Mouse (Mus musculus) CH12.LX (cell line): ENCODE results near the gene Cfap70. TPM values are rescaled to one million over a fixed set of nuclear protein-coding genes. Genes with fewer than 3 reads are reported as not detected.
A peak's percentile ranks its signal among the peaks of the same experiment; 100 is the strongest.

Experiments
- DNase-seq: peaks from one replicate; pipeline ENCODE4 v3.0.0-alpha.2; 2013; ENCODE audit errors: extremely low read depth
- H3K27ac ChIP-seq: 2 replicates; pipeline ENCODE4 v1.5.1; 2012; ENCODE audit warnings: low read depth, mild to moderate bottlenecking, control low read depth, moderate library complexity; ENCODE audit not compliant: insufficient read depth
- H3K27me3 ChIP-seq: replicated peaks from 2 replicates; pipeline ENCODE3; 2012; ENCODE audit warnings: inconsistent platforms
- H3K36me3 ChIP-seq, 2 experiments: replicated peaks in 1 of 2; 2 replicates each; pipeline versions ENCODE3 to v1.6.1; 2012; ENCODE audit warnings: inconsistent platforms in 1 of 2, low read length in 1 of 2, mild to moderate bottlenecking in 1 of 2, mixed read lengths in 1 of 2, moderate library complexity in 1 of 2; ENCODE audit not compliant: control insufficient read depth in 1 of 2, insufficient read depth in 1 of 2
- H3K4me1 ChIP-seq, 2 experiments: 2 replicates each; pipeline ENCODE4 v1.6.1; 2012; ENCODE audit warnings: inconsistent platforms in 1 of 2, moderate library complexity in 1 of 2; ENCODE audit not compliant: insufficient read depth in 2 of 2, control insufficient read depth in 1 of 2
- H3K4me2 ChIP-seq: 2 replicates; pipeline ENCODE4 v1.6.1; 2012; ENCODE audit warnings: low read depth, mild to moderate bottlenecking, control low read depth; ENCODE audit not compliant: poor library complexity, insufficient read depth, severe bottlenecking
- H3K4me3 ChIP-seq, 3 experiments: fragments of 150-350 bp in 1 of 3; sonication (generic) in 1 of 3; replicated peaks in 1 of 3; 2 replicates each; pipeline versions ENCODE3 to v1.5.1; 2011 to 2012; ENCODE audit warnings: low read depth in 2 of 3, low read length in 2 of 3, mild to moderate bottlenecking in 2 of 3, moderate library complexity in 2 of 3, control low read depth in 1 of 3, improper control_type of control experiment in 1 of 3, inconsistent platforms in 1 of 3, mixed read lengths in 1 of 3; ENCODE audit not compliant: poor library complexity in 1 of 3
- H3K79me2 ChIP-seq: replicated peaks from 2 replicates; pipeline ENCODE4 v1.6.1; 2012; ENCODE audit warnings: mild to moderate bottlenecking, moderate library complexity; ENCODE audit not compliant: control insufficient read depth, poor library complexity, insufficient read depth, severe bottlenecking; ENCODE audit errors: extremely low read depth
- H3K9ac ChIP-seq: 2 replicates; pipeline ENCODE4 v1.6.1; 2012; ENCODE audit warnings: low read depth, mild to moderate bottlenecking, control low read depth, moderate library complexity; ENCODE audit not compliant: insufficient read depth
- H3K9me3 ChIP-seq: replicated peaks from 2 replicates; pipeline ENCODE3; 2012; ENCODE audit warnings: low read length, inconsistent platforms, mixed read lengths
- CHD1 ChIP-seq: IDR thresholded peaks from 2 replicates; pipeline ENCODE4 v1.6.1; 2012; ENCODE audit warnings: low read depth, low read length, improper control_type of control experiment, inconsistent platforms
- CHD2 ChIP-seq: IDR thresholded peaks from 2 replicates; pipeline ENCODE4 v1.6.1; 2011; ENCODE audit warnings: low read length, improper control_type of control experiment
- ELF1 ChIP-seq: IDR thresholded peaks from 2 replicates; pipeline ENCODE4 v1.6.1; 2014; ENCODE audit warnings: low read depth, mild to moderate bottlenecking, inconsistent platforms, low read length, improper control_type of control experiment
- GABPA ChIP-seq: IDR thresholded peaks from 2 replicates; pipeline ENCODE4 v1.6.1; 2012; ENCODE audit warnings: low read depth, low read length, improper control_type of control experiment, inconsistent platforms; ENCODE audit not compliant: insufficient replicate concordance
- HCFC1 ChIP-seq: IDR thresholded peaks from 2 replicates; pipeline ENCODE4 v1.6.1; 2012; ENCODE audit warnings: low read depth, mild to moderate bottlenecking, inconsistent platforms, low read length, improper control_type of control experiment
- JUND ChIP-seq: conservative IDR thresholded peaks from 2 replicates; pipeline ENCODE4 v1.6.1; 2011; ENCODE audit warnings: low read depth, low read length, improper control_type of control experiment
- KAT2A ChIP-seq: IDR thresholded peaks from 2 replicates; pipeline ENCODE4 v1.6.1; 2012; ENCODE audit warnings: low read length, improper control_type of control experiment, inconsistent platforms; ENCODE audit not compliant: insufficient replicate concordance
- MAX ChIP-seq: IDR thresholded peaks from 2 replicates; pipeline ENCODE4 v1.6.1; 2011; ENCODE audit warnings: low read length, improper control_type of control experiment
- MEF2A ChIP-seq: IDR thresholded peaks from 2 replicates; pipeline ENCODE4 v1.6.1; 2014; ENCODE audit warnings: low read depth, mild to moderate bottlenecking, inconsistent platforms, low read length, improper control_type of control experiment, borderline replicate concordance
- NRF1 ChIP-seq: IDR thresholded peaks from 2 replicates; pipeline ENCODE4 v1.6.1; 2014; ENCODE audit warnings: low read depth, mild to moderate bottlenecking, inconsistent platforms, low read length, improper control_type of control experiment, moderate library complexity
- PAX5 ChIP-seq: IDR thresholded peaks from 2 replicates; pipeline ENCODE4 v1.6.1; 2012; ENCODE audit warnings: low read length, inconsistent platforms, mixed read lengths
- POLR2A ChIP-seq: IDR thresholded peaks from 2 replicates; pipeline ENCODE4 v1.6.1; 2011; ENCODE audit warnings: low read depth, mild to moderate bottlenecking, improper control_type of control experiment, low read length
- RAD21 ChIP-seq: IDR thresholded peaks from 2 replicates; pipeline ENCODE4 v1.6.1; 2011; ENCODE audit warnings: low read depth, mild to moderate bottlenecking, low read length, improper control_type of control experiment, moderate library complexity
- RCOR1 ChIP-seq: conservative IDR thresholded peaks from 2 replicates; pipeline ENCODE4 v1.6.1; 2012; ENCODE audit warnings: low read depth, mild to moderate bottlenecking, inconsistent platforms, low read length, improper control_type of control experiment
- SIN3A ChIP-seq: IDR thresholded peaks from 2 replicates; pipeline ENCODE4 v1.6.1; 2012; ENCODE audit warnings: low read length, improper control_type of control experiment, inconsistent platforms
- SMC3 ChIP-seq: IDR thresholded peaks from 2 replicates; pipeline ENCODE4 v1.6.1; 2011; ENCODE audit warnings: low read depth, low read length, improper control_type of control experiment
- TCF12 ChIP-seq: IDR thresholded peaks from 2 replicates; pipeline ENCODE4 v1.6.1; 2014; ENCODE audit warnings: low read depth, mild to moderate bottlenecking, inconsistent platforms, low read length, improper control_type of control experiment
- UBTF ChIP-seq: IDR thresholded peaks from 2 replicates; pipeline ENCODE4 v1.6.1; 2012; ENCODE audit warnings: low read depth, mild to moderate bottlenecking, inconsistent platforms, low read length, improper control_type of control experiment, moderate library complexity
- USF2 ChIP-seq: conservative IDR thresholded peaks from 2 replicates; pipeline ENCODE4 v1.6.1; 2011; ENCODE audit warnings: low read depth, low read length, improper control_type of control experiment
- dilution Hi-C: fragments of 300-500 bp; cut with MboI; formaldehyde crosslinking; loops from 2 replicates; pipeline ENCODE4 v1.14.3; 2020; ENCODE audit warnings: low sequenced_read_pairs; ENCODE audit not compliant: extremely low pct_unique_long_range_greater_than_20kb, extremely low pct_ligation_motif_present
- in situ Hi-C: fragments of 300-500 bp; cut with MboI; formaldehyde crosslinking; loops from 3 replicates; pipeline ENCODE4 v1.14.3; 2019; ENCODE audit warnings: low sequenced_read_pairs, low pct_ligation_motif_present, low pct_unique_long_range_greater_than_20kb, mixed read lengths
- polyA plus RNA-seq: library from polyadenylated mRNA; unstranded; fragments of >175 nt; gene quantifications from 2 replicates; pipeline ENCODE4 v1.2.1, GENCODE M21; 2012; ENCODE audit warnings: low read depth; ENCODE audit not compliant: insufficient read length
- total RNA-seq, 2 experiments: library from RNA; depleted of rRNA; stranded (reverse); fragments of 300-350 nt in 1 of 2; fragments of >200 nt in 1 of 2; gene quantifications; 2 replicates each; pipeline ENCODE4 v1.2.3; 2012 to 2014

Gene Cfap70
- total RNA-seq (2012; rRNA removed) (0.04 and 0.08 TPM in 2 replicates), total RNA-seq (2014; rRNA removed) (not detected in 2 replicates), polyA plus RNA-seq (0.07 and 0.36 TPM in 2 replicates)

GRCm38 (mm10) chr14:20451765-20452331 is at the start of gene Cfap70:
Gene Cfap70, minus strand, starts transcription at chr14:20452226.
- H3K27ac ChIP-seq: no peak within 1 kb of the TSS

GRCm38 (mm10) chr14:20499982-20500381 is 48.0 kb upstream of the Cfap70 start:
- Histone ChIP-seq H3K4me1 (peaks cover 0 to 7% of the 10 kb centered on the region in 2 experiments; a peak in 2 of 4 replicates), H3K9ac (no peak overlapping the region)
- no peak for TF ChIP-seq KAT2A
- no peak for TF ChIP-seq POLR2A
- no peak for TF ChIP-seq SMC3
- no peak for TF ChIP-seq TCF12
- TF ChIP-seq UBTF: no peak
- TF ChIP-seq RCOR1: no peak
- no peak for TF ChIP-seq MEF2A
- TF ChIP-seq GABPA: no peak
- no peak for TF ChIP-seq USF2
- TF ChIP-seq SIN3A: no peak
- no peak for TF ChIP-seq MAX
- no peak for TF ChIP-seq RAD21
- TF ChIP-seq PAX5: no peak
- TF ChIP-seq ELF1: no peak
- no peak for TF ChIP-seq CHD1
- no peak for TF ChIP-seq JUND
- TF ChIP-seq HCFC1: no peak
- TF ChIP-seq NRF1: no peak
- TF ChIP-seq, all 38 proteins: peak for 0
- H3K9me3 ChIP-seq: no peaks in the 10 kb centered on the region
- no peak overlapping the region for H3K4me2 ChIP-seq
- H3K79me2 ChIP-seq: no peaks in the 10 kb centered on the region
- no peaks in the 10 kb centered on the region for H3K27me3 ChIP-seq
- DNase-seq: no peak
- no peak overlapping the region for H3K27ac ChIP-seq
- in situ Hi-C loops (no loop called here), dilution Hi-C loops (no loop called here)
- H3K36me3 ChIP-seq: peaks cover 24 to 44% of the 10 kb centered on the region in 2 experiments
- H3K4me3 ChIP-seq: no peak overlapping the region

More at GRCm38 (mm10) chr14:20451765-20452331, at the start of gene Cfap70:
- DNase-seq: no peak
- Histone ChIP-seq H3K27me3 (no peaks in the 10 kb centered on the region), H3K36me3 (peaks cover 12 to 26% of the 10 kb centered on the region in 2 experiments), H3K4me1 (peaks cover 0 to 11% of the 10 kb centered on the region in 2 experiments; a peak in 2 of 4 replicates), H3K4me2 (no peak within 1 kb of the TSS), H3K9ac (no peak within 1 kb of the TSS), H3K4me3 (no peak within 1 kb of the TSS), H3K9me3 (no peaks in the 10 kb centered on the region), H3K79me2 (no peaks in the 10 kb centered on the region)
- TF ChIP-seq UBTF (no peak), RAD21 (no peak), ELF1 (no peak), CHD2 (peak; percentile 59; the same call in 1 of the 2 replicates)
- in situ Hi-C loops: no loop called here
- dilution Hi-C loops: no loop called here
